Mouse (Mus musculus) embryo, embryonic 11 days (tissue): ENCODE results near the gene Olfr625-ps1.
"Not testable (repeated sequence)": the region's sequence is repeated elsewhere in the genome, so short reads cannot be mapped to it uniquely, and the experiment has no call there.

Source experiments
- DNase-seq: peaks from one replicate; pipeline ENCODE4 v3.0.0-alpha.2; 2015

Gene Olfr625-ps1

DNA sequence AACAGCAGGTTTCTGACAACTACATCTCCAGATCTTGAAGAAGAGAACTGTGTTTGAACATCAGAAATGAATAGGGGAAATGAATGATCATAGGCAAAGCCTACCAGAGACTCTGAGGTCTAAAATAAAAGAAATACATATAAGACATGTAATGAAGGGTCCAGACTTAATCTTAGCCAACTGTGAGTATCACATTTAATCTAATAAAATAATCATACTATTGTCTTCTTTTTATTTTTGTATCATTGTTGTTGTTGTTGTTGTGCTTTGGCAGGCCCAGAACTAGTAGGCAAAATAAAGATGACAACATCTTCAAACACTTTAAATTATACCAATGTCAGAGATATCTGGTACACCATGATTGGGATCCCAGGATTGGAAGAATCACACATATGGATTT, at the start of gene Olfr625-ps1:
Olfr625-ps1 (plus strand) TSS at position 301 of the 400 bp plus-strand sequence.
- no peak for DNase-seq

DNA sequence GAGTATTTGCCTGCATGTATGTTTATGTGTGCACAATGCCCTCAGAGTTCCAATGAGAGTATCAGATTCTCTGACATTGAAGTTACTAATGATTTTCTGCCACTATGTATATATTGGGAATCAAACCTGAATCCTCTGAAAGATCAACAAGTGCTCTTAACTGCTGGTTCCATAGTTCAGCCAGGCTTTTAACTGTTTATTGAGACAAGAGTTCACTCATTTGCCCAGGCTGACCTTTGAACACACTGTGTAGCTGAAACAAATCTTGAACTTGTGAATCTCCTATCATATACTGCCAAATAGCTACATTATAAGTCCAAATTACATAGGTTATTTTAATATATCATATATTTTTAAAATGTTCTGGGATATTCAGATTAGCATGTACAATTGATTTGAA, 45.7 kb upstream of the Olfr625-ps1 start:
- no peak for DNase-seq

DNA sequence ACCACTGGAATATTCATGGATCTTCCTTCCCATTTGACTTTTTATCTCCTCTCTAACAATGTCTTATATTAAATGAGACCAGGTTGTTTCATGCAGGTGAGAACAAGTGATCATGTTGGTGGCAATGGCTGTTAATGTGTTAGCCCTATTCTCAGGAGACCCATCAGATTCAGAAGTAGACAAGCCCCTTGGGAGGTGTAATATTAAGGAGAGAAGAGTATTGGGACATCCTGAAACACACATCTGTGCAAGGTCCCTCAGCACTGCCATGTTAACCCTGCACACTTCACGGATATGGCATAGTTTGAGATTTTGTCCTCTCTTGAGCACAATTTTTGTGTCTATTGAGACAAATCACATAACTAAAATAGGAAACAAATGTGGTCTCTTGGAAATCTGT, 39.9 kb upstream of the Olfr625-ps1 start, which contains the start of gene Olfr622:
Olfr622 (minus strand) TSS at position 101 of the 400 bp plus-strand sequence.
- no peak for DNase-seq

DNA sequence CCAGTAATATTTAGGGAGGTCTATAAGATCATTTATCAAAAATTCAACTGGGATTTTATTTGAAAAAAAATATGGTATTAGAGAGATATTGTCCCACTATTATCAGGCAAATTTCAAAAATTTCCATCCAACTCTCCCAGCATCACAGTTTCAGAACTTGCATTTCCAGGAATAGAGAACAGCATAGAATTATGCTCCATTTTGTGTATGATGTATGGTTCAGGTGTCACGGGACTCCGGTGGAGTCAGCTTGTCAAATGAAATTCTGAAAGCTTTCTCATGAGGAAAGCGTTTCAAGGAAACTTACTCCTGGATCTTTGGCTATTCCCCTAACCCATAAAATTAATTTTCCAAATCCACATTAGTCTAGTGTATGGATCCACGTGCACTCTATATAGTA, 38.5 kb upstream of the Olfr625-ps1 start:
- DNase-seq = no peak

DNA sequence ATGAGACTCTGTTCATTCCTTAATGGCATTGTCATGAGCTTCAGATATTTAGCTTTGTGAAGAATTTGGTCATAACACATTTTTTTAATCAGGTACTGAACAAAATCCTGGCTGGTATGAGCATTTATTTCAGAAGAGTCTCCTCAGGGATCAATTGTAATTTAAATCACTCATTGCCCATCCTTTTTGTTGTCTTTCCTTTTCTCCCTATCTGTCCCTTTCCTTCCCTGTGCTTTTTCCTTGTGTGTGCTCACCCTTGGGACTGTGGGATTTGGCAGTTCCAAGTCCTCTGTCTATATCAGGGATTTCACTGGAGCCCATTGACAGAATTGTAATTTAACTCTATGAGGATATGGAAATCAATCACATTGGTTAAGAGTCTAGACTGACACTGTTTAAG, 18.9 kb upstream of the Olfr625-ps1 start, which contains the start of gene Olfr623:
Olfr623 (minus strand) TSS at position 101 of the 400 bp plus-strand sequence.
- DNase-seq = no peak

DNA sequence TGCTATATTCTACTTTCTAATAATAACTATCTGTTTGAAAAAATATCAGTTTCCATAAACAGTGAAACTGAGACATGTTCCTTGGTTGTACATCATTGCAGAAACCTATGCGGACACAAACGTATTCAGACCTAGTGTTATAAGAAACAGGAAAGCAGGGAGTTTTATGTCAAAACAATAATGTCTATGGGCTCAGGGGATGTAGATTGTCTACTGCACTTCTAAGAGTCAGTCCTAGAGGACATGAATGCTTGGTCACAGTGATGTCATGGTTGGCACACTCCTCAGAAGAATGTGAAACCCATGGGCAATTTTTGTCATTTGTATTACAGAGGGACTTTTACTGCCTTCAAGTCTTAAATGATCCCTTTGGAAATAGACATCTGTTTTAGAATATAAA, 11.4 kb upstream of the Olfr625-ps1 start, which contains the start of gene Olfr624:
Olfr624 (minus strand) TSS at position 101 of the 400 bp plus-strand sequence.
- no peak for DNase-seq

DNA sequence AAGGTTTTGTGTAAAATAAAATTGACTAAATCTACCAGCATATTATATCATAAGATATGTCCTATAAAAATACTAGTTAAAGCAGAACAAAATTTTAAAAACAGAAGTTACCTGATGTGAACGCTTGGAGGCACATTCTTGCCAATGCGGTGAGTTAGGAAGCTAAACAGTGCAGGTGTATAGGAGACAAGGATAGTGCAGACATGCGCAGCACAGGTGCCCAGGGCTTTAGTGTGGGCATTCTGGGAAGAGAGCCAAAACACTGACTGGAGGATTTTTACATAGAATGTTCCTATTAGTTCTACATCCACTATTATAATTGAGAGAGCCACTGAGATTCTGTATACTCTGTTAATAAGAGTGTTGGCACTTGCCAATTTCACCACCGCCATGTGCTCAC, 16.9 kb downstream of the Olfr625-ps1 start:
- no peak for DNase-seq

DNA sequence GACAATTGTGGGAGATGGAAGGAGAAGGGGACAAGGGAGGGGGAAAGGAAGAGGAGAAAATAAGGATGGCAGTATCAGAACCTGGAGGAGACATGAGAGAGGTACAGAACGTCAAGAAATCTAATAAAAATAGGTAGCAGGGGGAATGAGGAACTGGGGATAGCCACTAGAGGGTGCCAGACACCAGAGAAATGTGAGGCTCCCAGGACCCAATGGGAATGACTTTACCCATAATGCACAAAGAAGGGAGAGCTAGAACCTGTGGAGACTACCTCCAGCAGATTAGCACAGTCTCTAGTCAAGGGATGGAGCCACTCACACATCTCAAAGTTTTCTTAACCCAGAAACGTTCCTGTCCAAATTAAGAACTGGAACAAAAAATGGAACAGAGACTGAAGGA, 29.5 kb downstream of the Olfr625-ps1 start:
- DNase-seq = no peak

DNA sequence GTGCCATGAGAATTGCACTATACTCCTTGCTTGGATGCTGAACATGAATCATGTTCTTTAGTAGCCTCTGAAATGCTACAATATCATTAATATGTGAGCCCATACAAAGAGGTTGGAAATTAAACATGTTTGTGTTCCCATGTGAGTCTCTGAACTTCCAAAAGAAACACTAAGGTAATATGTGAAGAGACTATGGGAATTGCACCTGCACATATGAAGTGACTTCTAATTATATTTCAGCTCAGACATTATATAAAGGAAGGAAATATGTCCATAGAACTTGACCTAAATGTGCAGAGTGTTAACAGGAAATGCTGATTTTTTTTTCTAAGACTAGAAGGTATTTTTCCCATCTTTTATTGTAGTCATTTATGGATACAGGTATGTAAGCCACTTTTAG, 31.9 kb downstream of the Olfr625-ps1 start, which contains the start of gene Olfr243:
Olfr243 (plus strand) TSS at position 301 of the 400 bp plus-strand sequence.
- no peak for DNase-seq

DNA sequence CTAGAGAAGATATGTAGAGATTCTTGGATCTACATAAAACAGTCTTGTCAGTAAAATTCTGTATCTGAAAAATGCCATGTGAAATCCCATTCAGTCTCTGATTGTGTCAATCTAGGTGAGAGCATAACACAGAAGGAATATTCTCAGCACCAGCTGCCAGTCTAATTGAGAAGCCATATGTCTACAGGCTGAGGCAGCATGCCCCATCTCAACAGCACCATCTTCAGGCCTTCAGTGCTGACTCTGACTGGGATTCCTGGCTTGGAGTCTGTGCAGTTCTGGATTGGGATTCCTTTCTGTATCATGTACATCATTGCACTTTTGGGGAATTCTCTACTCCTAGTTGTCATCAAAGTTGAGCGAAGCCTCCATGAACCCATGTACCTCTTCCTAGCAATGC, 33.9 kb downstream of the Olfr625-ps1 start:
- not testable (repeated sequence) for DNase-seq

DNA sequence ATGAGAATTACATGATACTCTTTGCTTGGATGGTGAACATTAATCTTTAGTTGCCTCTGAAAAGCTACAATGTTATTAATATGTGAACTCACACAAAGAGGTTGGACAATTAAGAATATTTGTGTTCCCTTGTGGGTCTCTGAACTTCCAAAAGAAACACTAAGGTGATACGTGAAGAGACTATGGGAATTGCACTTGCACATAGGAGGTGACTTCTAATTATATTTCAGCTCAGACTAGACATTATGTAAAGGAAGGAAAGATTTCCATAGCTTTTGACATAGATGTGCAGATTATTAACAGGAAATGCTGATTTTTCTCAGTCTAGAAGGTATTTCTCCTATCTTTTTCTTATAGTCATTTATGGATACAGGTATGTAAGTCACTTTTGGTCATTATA, 47.6 kb downstream of the Olfr625-ps1 start, which contains the start of gene Olfr628:
Olfr628 (plus strand) TSS at position 301 of the 400 bp plus-strand sequence.
- DNase-seq = no peak
